Mouse (Mus musculus): ENCODE data around the gene Tmem201. TPM values are rescaled to one million over a fixed set of nuclear protein-coding genes. Genes with fewer than 3 reads are reported as not detected.

Gene Tmem201
- polyA plus RNA-seq, 1 experiment: 146 TPM

DNA sequence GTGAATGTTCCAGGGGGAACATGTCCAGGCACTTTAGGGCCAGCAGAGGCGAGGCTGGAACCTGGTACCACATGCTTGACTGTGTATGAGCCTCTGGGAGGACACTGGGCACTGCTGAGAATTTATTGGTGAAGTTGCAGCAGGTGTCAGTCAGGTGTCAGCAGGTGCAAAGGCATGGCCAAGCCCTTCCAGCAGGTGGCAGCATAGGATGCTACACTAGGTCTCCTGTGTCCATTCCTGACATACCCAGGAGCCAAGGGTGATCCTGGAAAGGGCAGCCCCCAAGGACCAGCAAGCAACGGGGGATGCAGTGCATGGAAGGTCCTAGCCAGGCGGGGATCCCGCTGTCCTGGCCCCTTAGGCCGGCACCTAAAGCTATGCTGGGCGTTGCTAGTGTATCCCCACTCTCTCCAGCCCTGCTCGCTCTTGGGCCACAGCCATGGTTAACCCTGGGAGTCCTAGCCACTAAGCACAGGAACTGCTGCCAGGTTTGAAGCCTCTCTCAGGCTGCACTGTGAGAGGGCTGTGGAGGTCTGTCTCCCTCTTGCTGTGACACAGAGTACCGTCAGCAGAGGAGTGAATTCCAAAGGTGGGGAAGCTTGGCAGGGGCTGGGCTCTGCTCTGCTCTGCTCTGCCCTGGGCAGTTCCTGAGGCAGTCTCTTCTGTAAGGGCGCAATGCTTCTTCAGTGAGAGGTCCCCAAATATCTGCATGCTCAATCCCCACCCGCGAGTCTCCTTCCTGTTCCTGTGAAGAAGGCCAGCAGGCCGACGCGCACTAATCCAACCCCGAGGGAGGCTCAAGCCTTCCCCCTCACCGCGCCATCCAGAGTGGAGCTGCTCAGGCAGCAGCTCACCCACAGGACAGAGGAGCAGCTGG lies 13.8 kb downstream of the Tmem201 start:
- Histone ChIP-seq H3K27me3 (ENCODE audit: control insufficient read depth, insufficient read depth, low read length) (no peaks in the 10 kb centered on the region), H3K27ac (ENCODE audit: insufficient read depth, low read length) (peak overlapping the region; percentile 57), H3K4me3 (replicated peaks; ENCODE audit: insufficient read depth, low read depth, low read length) (no peak overlapping the region), H3K4me1 (ENCODE audit: control insufficient read depth, insufficient read depth, low read length) (peaks cover 60% of the 10 kb centered on the region)
- DNase-seq: peak; percentile 88 to 93
- 9% methylated on average over 17 of the region's 17 CpGs for WGBS
- TF ChIP-seq POLR2A (IDR thresholded peaks at IDR 0.05; ENCODE audit: borderline replicate concordance, insufficient read depth, low read length): no peak
- TF ChIP-seq CTCF (IDR thresholded peaks at IDR 0.05; ENCODE audit: borderline replicate concordance, insufficient read depth, low read depth, low read length): peak; percentile 95

DNA sequence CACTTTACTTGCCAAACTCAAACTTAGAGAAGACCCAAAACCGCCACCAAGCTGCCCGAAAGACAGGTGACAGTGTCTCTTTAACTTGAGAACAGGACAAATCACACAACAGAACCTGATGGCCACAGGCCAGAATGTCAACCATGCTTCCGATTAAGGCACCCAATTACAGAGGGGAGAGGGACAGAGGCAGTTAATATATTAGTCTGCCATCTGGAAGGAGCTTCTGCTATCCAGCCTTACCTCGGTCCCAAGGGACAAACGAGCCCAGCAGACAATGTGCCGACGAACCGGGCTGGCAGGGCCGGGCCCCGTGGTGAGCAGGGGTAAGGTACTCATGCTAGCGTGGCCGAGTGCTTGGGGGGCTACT lies 14.8 kb downstream of the Tmem201 start:
- 15% methylated on average over 12 of the region's 12 CpGs for WGBS
- TF ChIP-seq CTCF (IDR thresholded peaks at IDR 0.05; ENCODE audit: borderline replicate concordance, insufficient read depth, low read depth, low read length) (no peak), POLR2A (IDR thresholded peaks at IDR 0.05; ENCODE audit: borderline replicate concordance, insufficient read depth, low read length) (no peak)

DNA sequence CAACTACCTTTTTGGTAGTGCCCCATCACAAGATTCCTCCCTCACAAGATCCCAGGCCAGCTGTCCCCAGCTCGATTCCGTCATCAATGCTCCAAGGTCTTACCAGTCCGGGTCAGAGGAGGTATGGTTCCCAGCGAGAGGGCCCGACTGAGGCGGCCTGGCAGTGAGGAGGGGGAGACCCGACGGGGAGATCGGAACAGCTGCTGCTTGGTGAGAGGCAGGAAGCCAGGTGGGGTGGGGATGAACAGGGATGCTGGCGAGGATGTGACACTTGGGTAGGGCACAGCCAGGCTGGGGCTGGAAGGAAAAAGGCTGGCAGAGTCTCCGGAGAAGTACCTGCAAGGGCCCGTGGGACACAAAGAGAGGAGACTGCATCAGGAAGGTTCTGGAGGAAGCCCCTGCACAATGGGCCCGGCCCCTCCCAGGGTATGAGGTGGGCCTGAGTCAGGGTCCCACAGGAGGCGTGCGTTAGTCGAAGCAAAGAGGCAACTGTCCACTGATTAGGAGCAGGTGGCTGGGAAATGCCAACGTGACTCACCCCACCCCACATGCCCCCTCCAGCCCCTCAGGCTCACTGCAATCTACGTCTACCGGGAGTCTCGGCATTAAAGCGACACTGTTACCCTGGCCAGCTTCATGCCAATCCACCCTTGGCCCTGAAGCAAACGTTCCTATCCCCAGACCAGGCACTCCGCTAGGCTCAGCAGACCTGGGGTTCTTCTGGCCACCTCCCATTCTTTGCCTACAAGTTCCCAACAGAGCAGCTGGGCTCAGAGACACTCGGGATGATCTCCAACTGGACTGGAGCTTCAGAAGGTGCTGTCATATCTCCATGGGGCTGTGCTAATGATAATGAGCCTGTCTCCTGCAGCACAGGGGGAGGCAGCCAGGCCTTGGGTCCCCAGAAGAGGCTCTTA lies 15.5 kb downstream of the Tmem201 start:
- TF ChIP-seq CTCF (IDR thresholded peaks at IDR 0.05; ENCODE audit: borderline replicate concordance, insufficient read depth, low read depth, low read length) (no peak), POLR2A (IDR thresholded peaks at IDR 0.05; ENCODE audit: borderline replicate concordance, insufficient read depth, low read length) (no peak)
- 0 out of 2 replicates have a peak overlapping the region, but pooled peaks have one; percentile 5 for H3K27ac ChIP-seq (ENCODE audit: insufficient read depth, low read length)
- no peaks in the 10 kb centered on the region for H3K27me3 ChIP-seq (ENCODE audit: control insufficient read depth, insufficient read depth, low read length)
- DNase-seq: peak; percentile 54 to 62
- 15% methylated on average over 24 of the region's 24 CpGs for WGBS
- peaks cover 49% of the 10 kb centered on the region for H3K4me1 ChIP-seq (ENCODE audit: control insufficient read depth, insufficient read depth, low read length)
- no peak overlapping the region for H3K4me3 ChIP-seq (replicated peaks; ENCODE audit: insufficient read depth, low read depth, low read length)

More for the DNA sequence above, 14.8 kb downstream of the Tmem201 start:
- no peaks in the 10 kb centered on the region for H3K27me3 ChIP-seq (ENCODE audit: control insufficient read depth, insufficient read depth, low read length)
- H3K4me3 ChIP-seq (replicated peaks; ENCODE audit: insufficient read depth, low read depth, low read length): no peak overlapping the region
- H3K4me1 ChIP-seq (ENCODE audit: control insufficient read depth, insufficient read depth, low read length): peaks cover 55% of the 10 kb centered on the region
- DNase-seq: no peak
- H3K27ac ChIP-seq (ENCODE audit: insufficient read depth, low read length): peak overlapping the region; percentile 4; the same call in 1 of the 2 replicates

DNA sequence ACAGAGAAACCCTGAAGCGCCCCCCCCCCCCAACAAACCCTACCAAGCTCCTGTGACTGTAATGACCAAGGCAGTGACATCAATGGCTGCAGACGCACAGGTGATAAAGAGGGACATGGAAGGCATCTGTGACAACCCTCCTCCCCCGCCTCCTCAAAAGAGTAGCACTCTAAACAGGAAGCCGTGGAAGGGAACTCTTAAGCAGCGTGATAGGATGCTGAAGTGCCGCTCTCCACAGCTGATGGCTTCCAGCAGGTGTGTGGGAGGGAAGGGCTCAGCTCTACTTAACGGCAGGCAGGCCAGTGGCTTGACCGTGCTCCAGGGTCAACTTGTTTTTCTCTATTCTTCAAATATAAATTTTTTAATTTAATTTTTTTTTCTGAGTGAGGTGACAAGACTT lies 16.7 kb downstream of the Tmem201 start:
- Histone ChIP-seq H3K4me3 (replicated peaks; ENCODE audit: insufficient read depth, low read depth, low read length) (no peak overlapping the region), H3K27me3 (ENCODE audit: control insufficient read depth, insufficient read depth, low read length) (no peaks in the 10 kb centered on the region), H3K4me1 (ENCODE audit: control insufficient read depth, insufficient read depth, low read length) (peaks cover 37% of the 10 kb centered on the region), H3K27ac (ENCODE audit: insufficient read depth, low read length) (no peak overlapping the region)
- DNase-seq: no peak
- TF ChIP-seq CTCF (IDR thresholded peaks at IDR 0.05; ENCODE audit: borderline replicate concordance, insufficient read depth, low read depth, low read length) (no peak), POLR2A (IDR thresholded peaks at IDR 0.05; ENCODE audit: borderline replicate concordance, insufficient read depth, low read length) (no peak)
- 85% methylated on average over 8 of the region's 8 CpGs for WGBS

DNA sequence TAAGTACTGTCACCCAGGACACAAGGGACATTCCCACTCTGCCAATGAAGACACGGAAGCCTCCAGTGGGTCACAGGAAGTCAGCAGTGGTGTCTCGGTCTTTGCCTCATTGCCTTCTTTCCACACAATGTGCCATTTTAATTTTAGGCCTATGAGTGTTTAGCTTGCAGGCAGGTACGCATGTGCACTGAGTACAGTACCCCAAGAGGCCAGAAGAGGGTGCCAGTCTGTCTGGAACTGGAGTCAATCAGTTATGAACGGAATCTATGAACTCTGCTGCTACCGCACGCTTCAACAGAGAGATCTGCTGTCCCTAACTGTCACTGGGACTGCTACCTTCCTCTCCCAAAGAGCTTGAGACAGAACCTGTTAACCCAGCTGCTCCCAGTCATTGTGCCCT lies 18.2 kb downstream of the Tmem201 start:
- DNase-seq: peak; percentile 53 to 61
- no peak overlapping the region for H3K27ac ChIP-seq (ENCODE audit: insufficient read depth, low read length)
- WGBS: 44% methylated on average over 6 of the region's 6 CpGs
- no peak for TF ChIP-seq POLR2A (IDR thresholded peaks at IDR 0.05; ENCODE audit: borderline replicate concordance, insufficient read depth, low read length)
- TF ChIP-seq CTCF (IDR thresholded peaks at IDR 0.05; ENCODE audit: borderline replicate concordance, insufficient read depth, low read depth, low read length): peak; percentile 76
- peaks cover 22% of the 10 kb centered on the region for H3K4me1 ChIP-seq (ENCODE audit: control insufficient read depth, insufficient read depth, low read length)
- no peak overlapping the region for H3K4me3 ChIP-seq (replicated peaks; ENCODE audit: insufficient read depth, low read depth, low read length)
- no peaks in the 10 kb centered on the region for H3K27me3 ChIP-seq (ENCODE audit: control insufficient read depth, insufficient read depth, low read length)

DNA sequence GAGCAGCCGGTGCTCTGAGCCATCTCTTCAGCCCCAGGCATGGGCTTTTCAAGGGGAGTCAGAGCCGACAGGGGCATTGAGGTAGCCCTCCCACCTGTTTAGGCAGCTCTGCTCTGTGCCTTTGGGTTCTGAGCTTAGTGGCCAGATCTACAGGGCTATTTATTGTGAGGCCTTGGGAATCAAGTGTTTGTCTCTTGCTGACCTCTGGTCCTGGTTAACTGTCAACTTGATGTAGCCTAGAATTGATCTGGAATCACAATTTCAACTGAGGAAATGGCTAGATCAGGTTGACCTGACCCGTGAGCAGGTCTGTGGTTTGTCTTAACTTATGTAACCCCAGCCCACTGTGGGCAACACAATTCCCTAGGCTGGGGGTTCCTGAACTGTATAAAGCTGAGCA lies 23.3 kb downstream of the Tmem201 start:
- H3K27ac ChIP-seq (ENCODE audit: insufficient read depth, low read length): no peak overlapping the region
- 81% methylated on average over 3 of the region's 3 CpGs for WGBS
- H3K27me3 ChIP-seq (ENCODE audit: control insufficient read depth, insufficient read depth, low read length): no peaks in the 10 kb centered on the region
- no peak for DNase-seq
- TF ChIP-seq CTCF (IDR thresholded peaks at IDR 0.05; ENCODE audit: borderline replicate concordance, insufficient read depth, low read depth, low read length) (no peak), POLR2A (IDR thresholded peaks at IDR 0.05; ENCODE audit: borderline replicate concordance, insufficient read depth, low read length) (no peak)
- no peaks in the 10 kb centered on the region for H3K4me1 ChIP-seq (ENCODE audit: control insufficient read depth, insufficient read depth, low read length)
- no peak overlapping the region for H3K4me3 ChIP-seq (replicated peaks; ENCODE audit: insufficient read depth, low read depth, low read length)

DNA sequence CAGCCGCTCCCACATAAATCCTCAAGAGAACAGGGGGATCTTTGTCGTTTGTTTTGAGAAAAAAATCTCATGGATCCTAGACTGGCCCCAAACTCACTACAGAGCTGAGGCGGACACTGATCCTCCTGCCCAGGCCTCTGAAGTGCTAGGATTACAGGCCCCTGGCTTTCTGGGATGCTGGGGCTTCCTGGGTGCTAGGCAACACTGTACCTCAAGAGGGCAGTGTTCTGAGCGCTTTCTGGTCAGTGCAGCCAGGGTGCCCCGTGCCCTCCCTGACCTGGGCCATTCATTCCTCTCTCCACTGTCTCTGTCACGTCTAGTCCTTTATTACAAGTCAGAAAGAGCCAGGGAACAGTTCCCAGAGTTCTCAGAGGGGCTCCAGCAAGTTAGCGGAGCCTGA lies 25.9 kb downstream of the Tmem201 start:
- Histone ChIP-seq H3K27ac (ENCODE audit: insufficient read depth, low read length) (no peak overlapping the region), H3K4me1 (ENCODE audit: control insufficient read depth, insufficient read depth, low read length) (no peaks in the 10 kb centered on the region), H3K27me3 (ENCODE audit: control insufficient read depth, insufficient read depth, low read length) (no peaks in the 10 kb centered on the region), H3K4me3 (replicated peaks; ENCODE audit: insufficient read depth, low read depth, low read length) (no peak overlapping the region)
- 27% methylated on average over 7 of the region's 7 CpGs for WGBS
- DNase-seq: peak; percentile 37 to 59
- TF ChIP-seq POLR2A (IDR thresholded peaks at IDR 0.05; ENCODE audit: borderline replicate concordance, insufficient read depth, low read length): no peak
- TF ChIP-seq CTCF (IDR thresholded peaks at IDR 0.05; ENCODE audit: borderline replicate concordance, insufficient read depth, low read depth, low read length): peak; percentile 84
